Mouse (Mus musculus): ENCODE data around the gene 4933412E24Rik.

4933412E24Rik gene

GRCm38 (mm10) chr15:60016513-60016912 is at the start of gene 4933412E24Rik:
TSS of gene 4933412E24Rik (minus strand) at chr15:60016613.
- TF ChIP-seq GATA4 (IDR thresholded peaks at IDR 0.05; ENCODE audit: insufficient replicate concordance, low read length): no peak

- TF ChIP-seq GATA4 (IDR thresholded peaks at IDR 0.05; ENCODE audit: insufficient replicate concordance, low read length): no peak
Observed at GRCm38 (mm10) chr15:60030728-60031127, 14.3 kb upstream of the 4933412E24Rik start.

GRCm38 (mm10) chr15:60021256-60021655 is 4.8 kb upstream of the 4933412E24Rik start:
- no peak for TF ChIP-seq GATA4 (IDR thresholded peaks at IDR 0.05; ENCODE audit: insufficient replicate concordance, low read length)

GRCm38 (mm10) chr15:60010199-60010598 is 6.2 kb downstream of the 4933412E24Rik start:
- no peak for TF ChIP-seq GATA4 (IDR thresholded peaks at IDR 0.05; ENCODE audit: insufficient replicate concordance, low read length)

GRCm38 (mm10) chr15:60009610-60010009 is 6.8 kb downstream of the 4933412E24Rik start:
- no peak for TF ChIP-seq GATA4 (IDR thresholded peaks at IDR 0.05; ENCODE audit: insufficient replicate concordance, low read length)

GRCm38 (mm10) chr15:59983777-59984176 is 32.6 kb downstream of the 4933412E24Rik start:
- TF ChIP-seq GATA4 (IDR thresholded peaks at IDR 0.05; ENCODE audit: insufficient replicate concordance, low read length): no peak

GRCm38 (mm10) chr15:59975310-59975709 is 41.1 kb downstream of the 4933412E24Rik start:
- TF ChIP-seq GATA4 (IDR thresholded peaks at IDR 0.05; ENCODE audit: insufficient replicate concordance, low read length): no peak

- no peak for TF ChIP-seq GATA4 (IDR thresholded peaks at IDR 0.05; ENCODE audit: insufficient replicate concordance, low read length)
Observed at GRCm38 (mm10) chr15:59974584-59974983, 41.8 kb downstream of the 4933412E24Rik start.

GRCm38 (mm10) chr15:59973651-59974519 is 42.5 kb downstream of the 4933412E24Rik start:
- no peak for TF ChIP-seq GATA4 (IDR thresholded peaks at IDR 0.05; ENCODE audit: insufficient replicate concordance, low read length)
